Mouse (Mus musculus): ENCODE results near the gene Gm21731. TPM values are rescaled to one million over a fixed set of nuclear protein-coding genes. Genes with fewer than 3 reads are reported as not detected.
"Not testable (repeated sequence)": the region's sequence is repeated elsewhere in the genome, so short reads cannot be mapped to it uniquely, and the experiment has no call there.

Gm21731 gene
- polyA plus RNA-seq, 1 experiment from 2014 or later = not detected

GRCm38 (mm10) chr13:120258817-120259658 is 20.1 kb downstream of the Gm21731 start:
- H3K4me2 ChIP-seq (ENCODE audit: low read depth, low read length); H3K27ac ChIP-seq (ENCODE audit: low read length); H3K27me3 ChIP-seq (ENCODE audit: control insufficient read depth, insufficient read depth, low read length); H3K4me1 ChIP-seq (ENCODE audit: control insufficient read depth, insufficient read depth, low read length); ATAC-seq (ENCODE audit: insufficient read depth, low FRiP score); H3K36me3 ChIP-seq (ENCODE audit: control insufficient read depth, insufficient read depth, low read length); H3K9ac ChIP-seq (ENCODE audit: low read length); H3K4me3 ChIP-seq (replicated peaks; ENCODE audit: low read length); H3K9me3 ChIP-seq (replicated peaks; ENCODE audit: control insufficient read depth, low read length): not testable (repeated sequence)
- 80% methylated on average over 3 of the region's 3 CpGs for WGBS

GRCm38 (mm10) chr13:120259718-120260117 is 20.8 kb downstream of the Gm21731 start:
- not testable (repeated sequence) for H3K27ac ChIP-seq (ENCODE audit: low read length); H3K36me3 ChIP-seq (ENCODE audit: control insufficient read depth, insufficient read depth, low read length); H3K9me3 ChIP-seq (replicated peaks; ENCODE audit: control insufficient read depth, low read length); ATAC-seq (ENCODE audit: insufficient read depth, low FRiP score); H3K4me2 ChIP-seq (ENCODE audit: low read depth, low read length); H3K4me3 ChIP-seq (replicated peaks; ENCODE audit: low read length); H3K4me1 ChIP-seq (ENCODE audit: control insufficient read depth, insufficient read depth, low read length); H3K27me3 ChIP-seq (ENCODE audit: control insufficient read depth, insufficient read depth, low read length); H3K9ac ChIP-seq (ENCODE audit: low read length)
- 62% methylated on average over 3 of the region's 3 CpGs for WGBS

GRCm38 (mm10) chr13:120262870-120263269 is 24.0 kb downstream of the Gm21731 start, which contains the start of gene AF067061:
Gene AF067061 (plus strand): TSS chr13:120263114.
- not testable (repeated sequence) for ATAC-seq (ENCODE audit: insufficient read depth, low FRiP score)

GRCm38 (mm10) chr13:120277837-120278236 is 38.9 kb downstream of the Gm21731 start:
- WGBS = 25% methylated on average over 2 of the region's 2 CpGs
- not testable (repeated sequence) for H3K27ac ChIP-seq (ENCODE audit: low read length); H3K4me3 ChIP-seq (replicated peaks; ENCODE audit: low read length); H3K4me1 ChIP-seq (ENCODE audit: control insufficient read depth, insufficient read depth, low read length); H3K36me3 ChIP-seq (ENCODE audit: control insufficient read depth, insufficient read depth, low read length); H3K27me3 ChIP-seq (ENCODE audit: control insufficient read depth, insufficient read depth, low read length); H3K9me3 ChIP-seq (replicated peaks; ENCODE audit: control insufficient read depth, low read length); ATAC-seq (ENCODE audit: insufficient read depth, low FRiP score); H3K9ac ChIP-seq (ENCODE audit: low read length); H3K4me2 ChIP-seq (ENCODE audit: low read depth, low read length)

More at GRCm38 (mm10) chr13:120262870-120263269, 24.0 kb downstream of the Gm21731 start, which contains the start of gene AF067061:
- not testable (repeated sequence) for H3K4me2 ChIP-seq (ENCODE audit: low read depth, low read length); H3K27me3 ChIP-seq (ENCODE audit: control insufficient read depth, insufficient read depth, low read length); H3K4me3 ChIP-seq (replicated peaks; ENCODE audit: low read length); H3K4me1 ChIP-seq (ENCODE audit: control insufficient read depth, insufficient read depth, low read length); H3K27ac ChIP-seq (ENCODE audit: low read length); H3K36me3 ChIP-seq (ENCODE audit: control insufficient read depth, insufficient read depth, low read length); H3K9ac ChIP-seq (ENCODE audit: low read length); H3K9me3 ChIP-seq (replicated peaks; ENCODE audit: control insufficient read depth, low read length)
- 88% methylated on average over 2 of the region's 2 CpGs for WGBS

GRCm38 (mm10) chr13:120278784-120279183 is 39.9 kb downstream of the Gm21731 start:
- Histone ChIP-seq H3K27ac (ENCODE audit: low read length) (no peak overlapping the region), H3K36me3 (ENCODE audit: control insufficient read depth, insufficient read depth, low read length) (no peaks in the 10 kb centered on the region), H3K9me3 (replicated peaks; ENCODE audit: control insufficient read depth, low read length) (no peaks in the 10 kb centered on the region), H3K9ac (ENCODE audit: low read length) (no peak overlapping the region), H3K4me3 (replicated peaks; ENCODE audit: low read length) (no peak overlapping the region), H3K27me3 (ENCODE audit: control insufficient read depth, insufficient read depth, low read length) (no peaks in the 10 kb centered on the region), H3K4me2 (ENCODE audit: low read depth, low read length) (no peak overlapping the region), H3K4me1 (ENCODE audit: control insufficient read depth, insufficient read depth, low read length) (no peaks in the 10 kb centered on the region)
- no peak for ATAC-seq (ENCODE audit: insufficient read depth, low FRiP score)
- WGBS = 83% methylated on average over 9 of the region's 9 CpGs

Other genes with a start within 250 kb of the Gm21731 start
- not detected in 2 replicates for gene Gm36079, start 212.1 kb upstream of the Gm21731 start, polyA plus RNA-seq (2015; fragmentation: Nextera tagmentation; extraction: Ambion mirVana)
- 0.12 TPM in 1 of 2 replicates, not detected in the other for gene Gm21188, start 186.9 kb upstream of the Gm21731 start, polyA plus RNA-seq (2015; fragmentation: Nextera tagmentation; extraction: Ambion mirVana)
- gene Gm20767, start 98.9 kb upstream of the Gm21731 start, polyA plus RNA-seq (2015; fragmentation: Nextera tagmentation; extraction: Ambion mirVana) = not detected in 2 replicates
- not detected in 2 replicates for gene Gm21818, start 66.7 kb upstream of the Gm21731 start, polyA plus RNA-seq (2015; fragmentation: Nextera tagmentation; extraction: Ambion mirVana)
- not detected in 2 replicates for gene Gm21762, start 23.2 kb upstream of the Gm21731 start, polyA plus RNA-seq (2015; fragmentation: Nextera tagmentation; extraction: Ambion mirVana)
- not detected in 2 replicates for gene AF067061, start 24.0 kb downstream of the Gm21731 start, polyA plus RNA-seq (2015; fragmentation: Nextera tagmentation; extraction: Ambion mirVana)
- gene BC147527, start 61.3 kb downstream of the Gm21731 start, polyA plus RNA-seq (2015; fragmentation: Nextera tagmentation; extraction: Ambion mirVana) = 0.51 and 0.75 TPM in 2 replicates
- gene Tcstv3, start 77.8 kb downstream of the Gm21731 start, polyA plus RNA-seq (2015; fragmentation: Nextera tagmentation; extraction: Ambion mirVana) = not detected in 2 replicates

Measured in stomach, embryonic 16.5 days (tissue).